9 mouse cellular contexts compared by ENCODE assay signal in genomic region chr2:28638886-28639285, GRCm38 (mm10). TPM values are rescaled to one million over a fixed set of nuclear protein-coding genes. Genes with fewer than 3 reads are reported as not detected.
A peak's percentile ranks its signal among the peaks of the same experiment; 100 is the strongest.
DNase-seq lines count a peak whose midpoint lies in the region; ATAC-seq and TF ChIP-seq lines count a peak whose summit lies in the region.
"Had no signal": no experiment of that assay in that cellular context is flagged by ENCODE, and none has a peak within 500 bp of the region (broad histone marks: within the 10 kb centered on the region; RNA-seq: fewer than 3 reads in every experiment).

No protein-coding gene starts in this region.

- no peak overlapping the region for H3K27ac ChIP-seq in hindbrain, embryonic 16.5 days (ENCODE audit: low read depth, low read length)
- H3K27ac ChIP-seq in liver, postnatal 0 days (ENCODE audit: low read depth), result no peak overlapping the region

- no peak for TF ChIP-seq EP300 in liver, postnatal 0 days (IDR thresholded peaks at IDR 0.05; ENCODE audit: low read depth)

- DNase-seq in cerebellum, adult 9-11 months, result peak; percentile 26
- no peak for DNase-seq in cerebellum, adult 8-10 months
- DNase-seq in ZHBTc4 (ENCODE audit: low read depth, low spot score), result peak; percentile 87
- DNase-seq in liver, postnatal 0 days, result peak; percentile 30
- DNase-seq in retina, embryonic 14.5 days (ENCODE audit: low spot score), result peak; percentile 67
- no peak for DNase-seq in frontal cortex, postnatal 25 days (ENCODE audit: low spot score in 2 of 2)
- no peak for DNase-seq in c-Kit-positive CD71-positive TER-119-positive erythroid progenitor cells, embryonic 14.5 days (ENCODE audit: low spot score)

- no peaks in the 10 kb centered on the region for H3K27me3 ChIP-seq in hindbrain, embryonic 16.5 days (replicated peaks; ENCODE audit: control insufficient read depth, insufficient read depth, low read length)
- H3K27me3 ChIP-seq in liver, postnatal 0 days (ENCODE audit: insufficient read depth, low read length), result no peaks in the 10 kb centered on the region

- WGBS in hindbrain, embryonic 16.5 days, result 8% methylated on average over 9 of the region's 9 CpGs
- 17% methylated on average over 9 of the region's 9 CpGs for WGBS in liver, postnatal 0 days (ENCODE audit: insufficient replicate concordance)

- no peak for ATAC-seq in hindbrain, embryonic 16.5 days
- no peak for ATAC-seq in liver, postnatal 0 days

- peak overlapping the region; percentile 18; the same call in 1 of the 2 replicates for H3K4me2 ChIP-seq in hindbrain, embryonic 16.5 days (ENCODE audit: low read length)
- peak overlapping the region; percentile 24; the same call in 1 of the 2 replicates for H3K4me2 ChIP-seq in liver, postnatal 0 days (ENCODE audit: low read depth, low read length)

- H3K9me3 ChIP-seq in hindbrain, embryonic 16.5 days (ENCODE audit: control insufficient read depth, low read length), result no peaks in the 10 kb centered on the region
- no peaks in the 10 kb centered on the region for H3K9me3 ChIP-seq in liver, postnatal 0 days (ENCODE audit: low read length)

- no peaks in the 10 kb centered on the region for H3K36me3 ChIP-seq in hindbrain, embryonic 16.5 days (ENCODE audit: control insufficient read depth, insufficient read depth, low read length)
- H3K36me3 ChIP-seq in liver, postnatal 0 days (replicated peaks; ENCODE audit: insufficient read depth, low read length), result no peaks in the 10 kb centered on the region

- H3K4me1 ChIP-seq in hindbrain, embryonic 16.5 days (ENCODE audit: control insufficient read depth, insufficient read depth, low read depth, low read length), result peaks cover 19% of the 10 kb centered on the region
- peaks cover 12% of the 10 kb centered on the region for H3K4me1 ChIP-seq in liver, postnatal 0 days (ENCODE audit: insufficient read depth)

- no peak for TF ChIP-seq CTCF in liver, postnatal 0 days (IDR thresholded peaks at IDR 0.05; ENCODE audit: low read depth)

- no peak overlapping the region for H3K4me3 ChIP-seq in hindbrain, embryonic 16.5 days (ENCODE audit: low read length)
- H3K4me3 ChIP-seq in liver, postnatal 0 days (ENCODE audit: low read depth, low read length), result no peak overlapping the region

- H3K9ac ChIP-seq in hindbrain, embryonic 16.5 days (ENCODE audit: low read depth, low read length), result no peak overlapping the region
- no peak overlapping the region for H3K9ac ChIP-seq in liver, postnatal 0 days (replicated peaks)

RNA-seq across cellular contexts. Expression of gene Tsc1, which starts 2.1 kb away (rescaled TPM):
- 28.8 and 30.6 TPM in 2 replicates for polyA plus RNA-seq in hindbrain, embryonic 16.5 days (2015; fragmentation: Nextera tagmentation; extraction: Ambion mirVana)
- 3.7 TPM in 2 replicates for polyA plus RNA-seq in liver, postnatal 0 days (2015; fragmentation: Nextera tagmentation; extraction: Ambion mirVana)

RNA-seq across cellular contexts. Expression of gene Gfi1b, which starts 17.1 kb away (rescaled TPM):
- polyA plus RNA-seq in hindbrain, embryonic 16.5 days (2015; fragmentation: Nextera tagmentation; extraction: Ambion mirVana), result not detected in 2 replicates
- 48.9 and 52.2 TPM in 2 replicates for polyA plus RNA-seq in liver, postnatal 0 days (2015; fragmentation: Nextera tagmentation; extraction: Ambion mirVana)
- polyA plus RNA-seq: cortical plate, adult 2 months had no signal

RNA-seq across cellular contexts. Expression of gene Gtf3c5, which starts 55.3 kb away (rescaled TPM):
- polyA plus RNA-seq in hindbrain, embryonic 16.5 days (2015; fragmentation: Nextera tagmentation; extraction: Ambion mirVana), result 39.5 and 44.1 TPM in 2 replicates
- 4.5 and 5.8 TPM in 2 replicates for polyA plus RNA-seq in liver, postnatal 0 days (2015; fragmentation: Nextera tagmentation; extraction: Ambion mirVana)

Comparison
In these comparisons a context has a peak if more than half of its experiments do, and no peak if none do; other contexts are left out.
1. DNase-seq: peak in cerebellum, adult 9-11 months (single experiment), ZHBTc4 (single experiment), liver, postnatal 0 days (single experiment) and retina, embryonic 14.5 days (single experiment); none in cerebellum, adult 8-10 months (single experiment), frontal cortex, postnatal 25 days (0 of 2) and c-Kit-positive CD71-positive TER-119-positive erythroid progenitor cells, embryonic 14.5 days (single experiment).
2. RNA of gene Gfi1b, which starts 17.1 kb away (polyA plus RNA-seq): 48.9 to 52.2 TPM in liver, postnatal 0 days; not detected in hindbrain, embryonic 16.5 days; every median in the first group is over 10 times any median in the second.